Mouse (Mus musculus) midbrain, embryonic 16.5 days (tissue): Measurements from ENCODE around the gene Fmo5. TPM values are rescaled to one million over a fixed set of nuclear protein-coding genes. Genes with fewer than 3 reads are reported as not detected.

Source experiments
- ATAC-seq: fragments of 200-750 bp; cut with Nextera tagmentation; 2 replicates; pipeline ENCODE4 v1.8.0; 2017; ENCODE audit warnings: moderate TSS enrichment
- H3K27ac ChIP-seq: fragments of 300-500 bp; sonication (generic); 2 replicates; pipeline ENCODE4 v1.5.1; 2014; ENCODE audit warnings: mild to moderate bottlenecking, low read length, mixed read lengths
- H3K27me3 ChIP-seq: fragments of 300-500 bp; sonication (generic); 2 replicates; pipeline ENCODE4 v1.6.1; 2014; ENCODE audit warnings: low read depth, low read length, mixed read lengths; ENCODE audit not compliant: control insufficient read depth, insufficient read depth
- H3K36me3 ChIP-seq: fragments of 300-500 bp; sonication (generic); 2 replicates; pipeline ENCODE4 v1.6.1; 2014; ENCODE audit warnings: mild to moderate bottlenecking, low read length, moderate library complexity, mixed read lengths; ENCODE audit not compliant: control insufficient read depth, insufficient read depth
- H3K4me1 ChIP-seq: fragments of 300-500 bp; sonication (generic); 2 replicates; pipeline ENCODE4 v1.6.1; 2014; ENCODE audit warnings: mild to moderate bottlenecking, low read length, mixed read lengths; ENCODE audit not compliant: control insufficient read depth, insufficient read depth
- H3K4me2 ChIP-seq: fragments of 300-500 bp; sonication (generic); 2 replicates; pipeline ENCODE4 v1.6.1; 2014; ENCODE audit warnings: mild to moderate bottlenecking, low read length, mixed read lengths
- H3K4me3 ChIP-seq: fragments of 300-500 bp; sonication (generic); 2 replicates; pipeline ENCODE4 v1.5.1; 2014; ENCODE audit warnings: low read depth, mild to moderate bottlenecking, low read length, moderate library complexity, mixed read lengths
- H3K9ac ChIP-seq: fragments of 300-500 bp; sonication (generic); 2 replicates; pipeline ENCODE4 v1.6.1; 2014; ENCODE audit warnings: low read depth, low read length, mixed read lengths
- H3K9me3 ChIP-seq: fragments of 300-500 bp; sonication (generic); replicated peaks from 2 replicates; pipeline ENCODE4 v1.6.1; 2014; ENCODE audit warnings: mild to moderate bottlenecking, low read length, mixed read lengths; ENCODE audit not compliant: control insufficient read depth, poor library complexity, severe bottlenecking
- WGBS: fragments of 180-500 bp; shearing (Covaris S2); extraction: QIAGEN DNeasy Blood & Tissue Kit; methylation state at CpG from one replicate; pipeline ENCODE4 v1.1.7; 2014; 5-methylcytosine and 5-hydroxymethylcytosine counted together
- polyA plus RNA-seq: library from polyadenylated mRNA; unstranded; fragments of >200 nt; fragmentation: Nextera tagmentation; extraction: Ambion mirVana; gene quantifications from 2 replicates; pipeline ENCODE4 v1.2.1, GENCODE M21; 2015

Gene Fmo5
- polyA plus RNA-seq, 1 experiment from 2014 or later, result 0.70 TPM

DNA sequence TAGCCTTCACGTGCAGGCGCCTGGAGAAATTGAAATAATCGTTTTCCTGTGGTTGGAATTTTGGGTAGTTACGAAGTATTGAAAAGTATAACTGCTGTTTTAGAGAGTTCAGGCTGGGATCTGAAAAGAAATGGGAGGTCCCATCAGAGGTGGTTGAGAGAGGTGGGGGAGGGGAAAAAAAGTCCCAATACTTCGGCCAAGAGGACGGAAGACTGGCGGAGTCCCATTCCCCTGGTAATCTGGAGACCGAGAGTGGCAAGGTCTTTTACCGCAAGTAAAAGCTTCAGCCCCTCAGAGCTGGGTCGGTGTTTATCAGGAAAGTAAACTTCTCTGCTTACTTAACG lies 53.5 kb downstream of the Fmo5 start:
- ATAC-seq, result no peak
- Histone ChIP-seq H3K27ac (no peak overlapping the region), H3K4me1 (peaks cover 6% of the 10 kb centered on the region), H3K36me3 (no peaks in the 10 kb centered on the region), H3K27me3 (peaks cover 4% of the 10 kb centered on the region), H3K9me3 (no peaks in the 10 kb centered on the region), H3K4me2 (peak overlapping the region; percentile 79), H3K4me3 (peak overlapping the region; percentile 42), H3K9ac (peak overlapping the region; percentile 63; the same call in 1 of the 2 replicates)
- WGBS, result 3% methylated on average over 11 of the region's 11 CpGs

- Histone ChIP-seq H3K4me3 (no peak overlapping the region), H3K9me3 (no peaks in the 10 kb centered on the region), H3K4me2 (peak overlapping the region; percentile 79), H3K36me3 (no peaks in the 10 kb centered on the region), H3K4me1 (peaks cover 6% of the 10 kb centered on the region), H3K27ac (no peak overlapping the region), H3K27me3 (peaks cover 4% of the 10 kb centered on the region), H3K9ac (no peak overlapping the region)
- ATAC-seq, result no peak
- WGBS, result 19% methylated on average over 5 of the region's 5 CpGs
Observed at GRCm38 (mm10) chr3:97682576-97682975, 54.0 kb downstream of the Fmo5 start.

- no peaks in the 10 kb centered on the region for H3K9me3 ChIP-seq
- H3K4me2 ChIP-seq, result peak overlapping the region; percentile 36
- 8% methylated on average over 16 of the region's 16 CpGs for whole genome bisulfite sequencing
- H3K9ac ChIP-seq, result no peak overlapping the region
- no peaks in the 10 kb centered on the region for H3K36me3 ChIP-seq
- ATAC-seq, result no peak
- peaks cover 6% of the 10 kb centered on the region for H3K4me1 ChIP-seq
- no peak overlapping the region; the same call in 1 of the 2 replicates for H3K4me3 ChIP-seq
- no peak overlapping the region for H3K27ac ChIP-seq
- H3K27me3 ChIP-seq, result peaks cover 4% of the 10 kb centered on the region
Observed at GRCm38 (mm10) chr3:97683560-97684195, 55.1 kb downstream of the Fmo5 start.

GRCm38 (mm10) chr3:97686372-97687117 lies 57.9 kb downstream of the Fmo5 start:
- Histone ChIP-seq H3K4me3 (no peak overlapping the region), H3K9ac (no peak overlapping the region), H3K27ac (no peak overlapping the region), H3K27me3 (peaks cover 4% of the 10 kb centered on the region), H3K36me3 (peaks cover 10% of the 10 kb centered on the region), H3K4me1 (peaks cover 6% of the 10 kb centered on the region), H3K9me3 (no peaks in the 10 kb centered on the region), H3K4me2 (no peak overlapping the region)
- ATAC-seq, result no peak
- WGBS, result 93% methylated on average over 4 of the region's 4 CpGs

GRCm38 (mm10) chr3:97689289-97689688 lies 60.7 kb downstream of the Fmo5 start:
- peaks cover 26% of the 10 kb centered on the region for H3K36me3 ChIP-seq

GRCm38 (mm10) chr3:97690590-97690989 lies 62.0 kb downstream of the Fmo5 start:
- no peak for ATAC-seq
- Histone ChIP-seq H3K27me3 (no peaks in the 10 kb centered on the region), H3K36me3 (peaks cover 37% of the 10 kb centered on the region), H3K9me3 (no peaks in the 10 kb centered on the region), H3K27ac (no peak overlapping the region), H3K4me1 (no peaks in the 10 kb centered on the region), H3K4me2 (no peak overlapping the region), H3K9ac (no peak overlapping the region), H3K4me3 (no peak overlapping the region)
- 69% methylated on average over 7 of the region's 7 CpGs for WGBS

More at GRCm38 (mm10) chr3:97689289-97689688, 60.7 kb downstream of the Fmo5 start:
- Histone ChIP-seq H3K4me3 (no peak overlapping the region), H3K27me3 (no peaks in the 10 kb centered on the region; the same call in 1 of the 2 replicates), H3K4me2 (no peak overlapping the region), H3K9ac (no peak overlapping the region), H3K4me1 (no peaks in the 10 kb centered on the region), H3K9me3 (no peaks in the 10 kb centered on the region), H3K27ac (no peak overlapping the region)
- ATAC-seq, result no peak
- 90% methylated on average over 2 of the region's 2 CpGs for WGBS

- no peak for ATAC-seq
- 58% methylated on average over 12 of the region's 12 CpGs for WGBS
- peaks cover 40% of the 10 kb centered on the region for H3K36me3 ChIP-seq
- H3K4me1 ChIP-seq, result no peaks in the 10 kb centered on the region
- H3K27me3 ChIP-seq, result no peaks in the 10 kb centered on the region
- H3K4me3 ChIP-seq, result no peak overlapping the region
- no peak overlapping the region for H3K27ac ChIP-seq
- H3K9me3 ChIP-seq, result no peaks in the 10 kb centered on the region
- no peak overlapping the region for H3K9ac ChIP-seq
- H3K4me2 ChIP-seq, result no peak overlapping the region
Observed at GRCm38 (mm10) chr3:97691443-97692017, 62.9 kb downstream of the Fmo5 start.

- Histone ChIP-seq H3K4me3 (no peak overlapping the region), H3K4me1 (no peaks in the 10 kb centered on the region), H3K36me3 (peaks cover 43% of the 10 kb centered on the region), H3K9ac (no peak overlapping the region), H3K27ac (no peak overlapping the region), H3K4me2 (no peak overlapping the region), H3K27me3 (no peaks in the 10 kb centered on the region), H3K9me3 (no peaks in the 10 kb centered on the region)
- 89% methylated on average over 6 of the region's 6 CpGs for WGBS
- ATAC-seq, result no peak
Observed at GRCm38 (mm10) chr3:97693806-97694205, 65.2 kb downstream of the Fmo5 start.

GRCm38 (mm10) chr3:97696866-97697265 lies 68.3 kb downstream of the Fmo5 start:
- ATAC-seq, result no peak
- no peak overlapping the region for H3K4me2 ChIP-seq
- H3K36me3 ChIP-seq, result peaks cover 49% of the 10 kb centered on the region
- no peak overlapping the region for H3K4me3 ChIP-seq
- H3K9ac ChIP-seq, result no peak overlapping the region
- H3K4me1 ChIP-seq, result no peaks in the 10 kb centered on the region
- WGBS, result 87% methylated on average over 9 of the region's 9 CpGs
- H3K27ac ChIP-seq, result no peak overlapping the region
- H3K9me3 ChIP-seq, result no peaks in the 10 kb centered on the region
- H3K27me3 ChIP-seq, result no peaks in the 10 kb centered on the region
